Mouse (Mus musculus): Measurements from ENCODE around the gene Gm11937.

The Gm11937 gene

GRCm38 (mm10) chr11:99581564-99581963 lies 28.4 kb downstream of the Gm11937 start:
- no peak for DNase-seq (ENCODE audit: low read depth in 2 of 2, low spot score in 2 of 2)

- DNase-seq (ENCODE audit: low read depth in 2 of 2, low spot score in 2 of 2): no peak
Measured at GRCm38 (mm10) chr11:99581051-99581450, 28.9 kb downstream of the Gm11937 start.

- DNase-seq (ENCODE audit: low read depth in 2 of 2, low spot score in 2 of 2): no peak
Measured at GRCm38 (mm10) chr11:99580636-99581035, 29.4 kb downstream of the Gm11937 start, which contains the start of gene Krtap1-5. Gene Krtap1-5 (minus strand): TSS chr11:99581016.

GRCm38 (mm10) chr11:99574106-99574505 lies 35.9 kb downstream of the Gm11937 start:
- DNase-seq (ENCODE audit: low read depth in 2 of 2, low spot score in 2 of 2): peak; percentile 11 to 34

- DNase-seq (ENCODE audit: low read depth in 2 of 2, low spot score in 2 of 2): no peak
Measured at GRCm38 (mm10) chr11:99573164-99573563, 36.8 kb downstream of the Gm11937 start.

GRCm38 (mm10) chr11:99566530-99566929 lies 43.5 kb downstream of the Gm11937 start, which contains the start of gene Krtap3-1:
Gene Krtap3-1 (minus strand): TSS chr11:99566630.
- DNase-seq (ENCODE audit: low read depth in 2 of 2, low spot score in 2 of 2): no peak

GRCm38 (mm10) chr11:99562580-99562979 lies 47.4 kb downstream of the Gm11937 start:
- no peak for DNase-seq (ENCODE audit: low read depth in 2 of 2, low spot score in 2 of 2)

Data from CD8-positive naive resting alpha-beta T cell, adult 2 months (primary cell).